Mouse (Mus musculus) spleen, adult 2 months (tissue): ENCODE results near the gene Dusp19.

Experiments used
- CTCF ChIP-seq: fragments of 200-500 bp; IDR thresholded peaks from 2 replicates; pipeline ENCODE4 v1.5.1; 2011; ENCODE audit warnings: mild to moderate bottlenecking, inconsistent platforms; ENCODE audit not compliant: insufficient read depth, insufficient read length, insufficient replicate concordance; ENCODE audit errors: extremely low read depth
- POLR2A ChIP-seq: fragments of 200-500 bp; IDR thresholded peaks from 2 replicates; pipeline ENCODE4 v1.6.1; 2011; ENCODE audit warnings: low read depth, low read length, inconsistent platforms

GRCm38 (mm10) chr2:80669868-80670666, 53.2 kb downstream of the Dusp19 start:
- no peak; the same call in 1 of the 2 replicates for TF ChIP-seq CTCF
- no peak for TF ChIP-seq POLR2A
